Mouse (Mus musculus): Measurements from ENCODE around the gene Adam10.
A peak's percentile ranks its signal among the peaks of the same experiment; 100 is the strongest.

Gene Adam10

DNA sequence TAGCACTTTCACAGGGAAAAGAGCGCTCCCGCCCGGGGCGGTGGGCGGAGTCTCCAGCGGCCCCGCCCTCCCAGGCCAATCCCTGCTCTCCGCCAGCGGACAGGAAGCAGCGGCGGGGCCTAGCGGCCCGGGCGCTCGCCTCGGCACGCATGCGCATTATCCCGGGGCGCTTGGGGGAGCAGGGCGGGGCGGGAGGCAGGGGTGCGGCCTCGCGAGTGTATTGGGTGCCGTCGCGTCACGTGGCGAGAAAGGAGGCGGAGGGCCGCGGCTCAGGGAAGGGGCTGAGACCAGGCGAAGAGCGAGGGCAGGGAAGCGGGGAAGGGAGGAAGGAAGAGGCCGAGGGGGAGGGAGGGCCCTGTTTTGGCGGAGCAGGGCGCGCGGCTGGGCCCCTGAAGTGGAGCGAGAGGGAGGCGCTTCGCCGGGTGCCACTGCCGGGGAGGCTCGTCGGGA lies at the start of gene Adam10:
Adam10 (plus strand) TSS at position 316 of the 450 bp plus-strand sequence.
- DNase-seq (ENCODE audit: low spot score in 2 of 2): peak; percentile 96 to 99

DNA sequence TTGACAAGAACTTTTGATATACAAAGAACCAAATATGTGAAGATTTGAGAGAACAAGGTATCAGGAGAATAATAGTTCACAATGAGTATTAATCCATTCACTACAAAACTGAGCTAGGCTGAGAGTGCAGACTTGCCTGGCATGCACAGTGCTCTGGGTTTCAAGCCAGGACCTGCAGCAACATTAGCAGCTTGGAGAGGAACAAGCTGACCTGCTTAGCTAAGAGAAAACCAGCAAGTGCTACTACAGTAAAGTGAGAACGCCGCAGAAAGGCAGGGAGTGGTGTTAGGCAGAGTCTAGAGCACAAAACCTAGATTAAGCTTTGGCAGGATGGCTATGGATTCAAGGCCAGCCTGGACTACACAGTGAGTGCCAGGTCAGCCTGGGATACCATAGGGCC lies 49.1 kb upstream of the Adam10 start:
- peak; percentile 16 to 41 for DNase-seq (ENCODE audit: low spot score in 2 of 2)

DNA sequence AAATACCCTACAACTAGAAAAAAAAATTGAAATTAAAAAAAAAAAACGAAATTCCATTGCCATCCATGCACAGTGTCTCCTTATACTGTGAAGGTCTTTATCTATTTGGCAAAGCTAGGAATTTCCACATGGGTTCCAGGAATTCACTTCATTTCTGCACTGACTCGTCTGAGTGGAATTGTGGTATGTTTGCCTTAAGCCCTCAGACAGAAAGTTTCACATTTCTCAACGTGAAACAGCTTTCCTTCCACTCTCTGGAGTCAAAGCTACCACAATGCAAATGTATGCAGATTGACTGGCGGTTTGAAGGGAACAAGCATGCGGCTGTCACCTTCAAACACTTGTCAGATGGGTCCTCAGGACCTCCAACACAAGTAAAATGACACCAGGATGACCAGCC lies 47.1 kb upstream of the Adam10 start:
- no peak for DNase-seq (ENCODE audit: low spot score in 2 of 2)

DNA sequence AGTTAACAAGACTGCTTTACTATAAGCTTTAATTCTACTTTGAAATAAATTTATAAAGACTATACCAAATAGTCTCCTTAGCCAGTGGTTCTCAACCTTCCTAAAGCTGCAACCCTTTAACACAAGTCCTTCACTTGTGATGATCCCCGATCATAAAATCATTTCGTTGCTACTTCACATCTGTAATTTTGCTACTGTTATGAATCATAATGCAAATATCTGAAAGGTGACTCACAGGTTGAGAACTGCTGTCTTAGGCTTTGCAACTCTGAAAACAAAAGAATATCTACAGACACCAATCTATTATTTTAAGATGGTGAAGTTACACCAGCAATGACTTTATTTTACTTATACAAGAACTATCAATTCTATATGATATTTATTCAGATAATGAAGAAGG lies 42.0 kb upstream of the Adam10 start:
- no peak for DNase-seq (ENCODE audit: low spot score in 2 of 2)

DNA sequence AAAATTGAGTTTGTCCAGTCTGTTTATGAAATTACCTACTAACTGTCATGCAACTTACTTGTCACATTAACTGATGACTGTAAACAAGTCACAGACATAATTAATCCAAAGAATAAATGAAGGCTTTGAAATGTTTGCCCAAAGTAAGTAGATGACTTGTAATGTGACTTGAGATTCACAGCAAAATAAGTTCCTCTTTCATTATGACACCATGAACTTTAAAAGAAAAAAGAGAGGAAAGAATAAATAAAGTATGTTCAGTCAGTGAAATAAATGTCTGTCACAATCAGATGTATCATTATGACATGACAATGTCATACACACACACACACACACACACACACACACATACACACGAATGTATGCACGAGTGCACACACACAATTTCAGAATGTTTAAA lies 28.5 kb upstream of the Adam10 start:
- DNase-seq (ENCODE audit: low spot score in 2 of 2): no peak

DNA sequence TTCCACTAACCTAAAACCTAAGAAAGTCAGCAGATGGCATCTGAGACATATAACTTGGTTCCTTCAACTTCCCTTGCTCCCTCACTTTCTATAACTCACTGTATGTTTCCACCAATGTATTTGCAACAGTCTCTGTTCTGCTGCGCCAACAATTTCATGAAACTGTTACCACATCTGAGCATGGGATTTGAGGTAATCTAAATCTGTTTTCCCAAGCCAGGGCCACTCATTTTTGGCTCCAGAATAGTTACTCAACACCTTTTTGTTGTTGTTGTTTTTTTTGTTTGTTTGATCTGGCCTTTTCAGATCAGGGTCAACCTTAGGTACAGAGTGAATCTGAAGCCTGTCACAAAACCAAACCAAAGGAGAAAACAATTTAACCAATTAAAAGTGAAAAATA lies 27.8 kb upstream of the Adam10 start:
- DNase-seq (ENCODE audit: low spot score in 2 of 2): no peak

DNA sequence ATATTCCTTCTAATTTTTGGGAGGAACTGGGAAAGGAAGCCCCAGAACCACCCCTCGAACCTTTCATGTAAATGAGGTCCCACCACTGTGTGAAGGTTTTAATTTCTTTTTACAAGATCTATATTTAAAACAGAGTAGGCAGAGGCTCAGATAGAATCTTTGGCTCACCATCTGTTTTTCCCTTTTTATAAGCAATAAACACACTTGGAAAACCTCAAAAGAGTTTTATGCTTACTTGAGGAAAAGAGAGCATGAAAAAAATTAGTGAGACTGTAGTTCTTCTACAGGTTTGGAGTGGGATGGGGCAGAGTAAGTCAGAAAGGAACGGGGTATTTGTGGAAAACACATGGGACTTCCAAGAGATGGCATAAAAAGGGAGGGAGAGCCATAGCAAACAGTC lies 26.6 kb upstream of the Adam10 start:
- no peak for DNase-seq (ENCODE audit: low spot score in 2 of 2)

DNA sequence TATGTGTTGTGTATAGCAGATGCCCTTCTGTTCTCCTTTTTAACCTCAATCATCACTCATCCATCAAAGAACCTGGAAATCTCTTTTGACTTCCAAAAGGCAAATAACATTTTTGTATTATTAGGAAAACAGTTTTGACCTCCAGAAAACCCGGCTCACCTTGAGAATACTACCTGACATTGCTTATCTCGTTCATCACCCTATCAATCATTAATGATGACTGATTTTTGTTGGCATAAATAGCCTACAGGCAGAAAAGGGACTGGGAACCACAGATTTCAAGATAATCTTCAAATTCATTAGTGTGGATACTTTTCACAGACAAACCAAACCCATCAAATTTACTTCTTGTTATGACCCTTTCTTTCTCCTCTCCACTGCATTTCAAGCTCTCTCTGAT lies 24.9 kb upstream of the Adam10 start:
- no peak for DNase-seq (ENCODE audit: low spot score in 2 of 2)

DNA sequence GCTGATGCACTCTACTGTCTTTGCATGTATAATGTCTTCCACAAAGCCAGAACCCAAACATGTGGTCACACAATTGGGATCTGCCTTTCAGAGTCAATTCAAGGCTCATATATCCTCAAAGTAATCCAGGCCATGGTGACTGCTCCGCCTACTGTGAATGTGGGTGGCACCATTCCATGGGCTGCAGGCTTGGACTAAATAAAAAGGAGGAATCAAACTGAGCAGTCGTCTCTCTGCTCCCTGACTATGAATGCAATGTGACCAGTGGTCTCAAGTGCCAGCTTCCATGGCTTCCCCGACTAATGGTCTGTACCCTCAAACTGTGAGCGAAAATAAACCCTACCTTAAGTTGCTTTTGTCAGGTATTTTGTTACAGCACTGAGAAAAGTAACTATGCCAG lies 24.3 kb upstream of the Adam10 start:
- no peak for DNase-seq (ENCODE audit: low spot score in 2 of 2)

DNA sequence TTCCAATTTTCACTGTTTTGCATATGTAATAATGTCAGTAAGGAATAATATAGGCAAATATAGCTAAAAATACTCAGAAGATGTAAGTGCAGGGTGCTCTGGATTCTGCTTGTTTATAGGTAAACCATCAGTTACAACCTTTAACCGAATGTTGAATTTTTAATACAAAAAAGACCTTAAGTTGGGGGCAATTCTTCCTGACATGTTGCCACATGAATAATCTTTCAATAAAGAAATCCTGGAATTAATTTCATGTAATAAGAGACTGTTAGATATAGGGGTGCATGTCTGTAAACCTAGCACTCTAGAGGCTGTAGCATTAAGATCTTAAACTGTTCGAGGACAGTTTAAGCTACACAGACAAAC lies 23.1 kb upstream of the Adam10 start:
- DNase-seq (ENCODE audit: low spot score in 2 of 2): no peak

DNA sequence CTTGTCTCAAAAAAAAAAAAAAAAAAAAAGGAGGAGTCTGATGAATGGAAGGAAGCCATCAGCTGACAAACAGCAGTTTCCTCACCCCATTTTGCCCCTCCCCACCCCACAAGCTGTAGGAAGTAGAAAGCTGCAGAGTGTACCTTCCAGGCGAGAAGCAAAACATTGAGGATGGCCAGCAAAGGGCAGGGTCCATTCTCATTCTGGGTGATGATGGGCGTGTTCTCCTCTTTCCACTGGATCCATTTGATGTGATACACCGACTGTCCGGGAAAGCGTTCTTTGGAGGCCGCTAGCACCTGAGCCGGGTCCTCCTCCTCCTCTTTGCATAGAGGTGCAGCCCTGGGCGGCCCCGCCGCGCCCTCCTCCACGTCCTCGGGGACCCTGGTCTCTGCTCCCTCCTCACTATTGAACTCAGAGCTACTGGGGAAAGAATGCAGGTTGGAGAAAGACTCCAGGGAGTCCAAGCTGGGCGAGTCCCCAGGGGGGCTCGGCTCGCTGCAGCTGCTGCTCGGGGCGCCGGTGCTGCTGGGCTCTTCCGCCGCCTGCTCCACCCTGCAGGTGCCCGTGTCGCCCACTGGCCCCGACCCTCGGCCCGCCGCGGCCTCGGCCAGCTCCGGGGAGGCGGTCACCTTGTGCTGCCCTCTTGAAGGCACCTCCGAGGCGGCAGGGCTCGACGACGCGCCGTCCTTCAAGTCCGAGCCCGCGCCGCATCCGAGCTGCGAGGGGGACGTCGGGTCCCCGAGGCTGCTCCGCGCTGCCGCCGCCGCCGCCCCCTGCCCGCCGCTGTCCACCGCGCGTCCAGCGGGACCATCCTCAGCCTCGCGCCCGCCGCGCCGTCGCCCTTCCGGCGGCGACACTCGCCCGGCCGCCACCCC lies 22.4 kb upstream of the Adam10 start, which contains the start of gene Gm10642:
Gm10642 (plus strand) TSS at position 122 of the 878 bp plus-strand sequence.
- peak; percentile 38 to 54 for DNase-seq (ENCODE audit: low spot score in 2 of 2)

DNA sequence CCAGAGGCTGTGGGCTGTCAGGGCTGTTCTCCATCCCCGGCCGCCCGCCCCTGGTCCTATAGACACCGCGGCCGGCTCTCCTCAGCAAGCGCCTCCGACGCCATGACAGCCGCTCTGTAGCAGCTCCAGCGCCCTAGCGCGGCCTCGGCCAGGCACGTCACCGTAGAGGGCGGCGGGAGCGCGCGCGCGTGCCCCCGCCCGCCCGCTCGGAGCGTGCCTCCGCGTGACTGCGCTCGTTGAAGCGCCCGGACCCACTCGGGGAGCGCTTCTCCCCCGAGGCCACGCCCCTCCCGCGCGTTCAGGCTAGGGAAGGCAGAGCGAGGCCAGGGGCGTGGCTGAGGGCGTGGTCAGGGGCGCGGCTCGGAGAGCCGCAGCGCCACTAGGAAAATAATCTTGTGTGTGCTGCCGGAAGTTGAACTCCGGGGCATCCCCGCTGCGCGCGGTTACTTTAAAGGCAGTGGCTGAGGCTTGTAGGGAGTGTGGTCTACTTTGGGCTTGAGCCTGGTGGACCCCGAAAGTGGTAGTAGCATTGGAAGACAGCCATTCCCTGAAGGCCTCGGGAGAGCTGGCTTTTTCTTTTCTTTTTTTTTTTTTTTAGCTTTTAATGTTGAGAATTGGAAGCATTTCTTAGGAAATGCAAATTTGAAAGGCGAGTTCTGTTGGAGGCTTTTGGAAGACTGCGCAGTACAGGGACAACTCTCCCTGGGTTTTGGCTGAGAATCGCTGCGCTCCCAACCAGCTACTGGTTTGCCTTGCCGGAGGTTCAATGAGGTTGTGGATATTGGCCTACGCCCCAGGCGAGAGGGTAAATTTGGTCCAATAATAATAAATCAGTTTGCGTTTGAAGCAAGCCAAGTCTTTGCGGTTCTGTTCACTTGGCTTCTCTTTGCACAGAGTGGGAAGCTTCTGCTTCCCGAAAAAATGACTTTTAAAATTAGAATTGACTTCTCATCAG lies 21.5 kb upstream of the Adam10 start, which contains the start of gene Mindy2:
Mindy2 (minus strand) TSS at position 162 of the 955 bp plus-strand sequence.
- peak; percentile 94 to 98 for DNase-seq (ENCODE audit: low spot score in 2 of 2)

DNA sequence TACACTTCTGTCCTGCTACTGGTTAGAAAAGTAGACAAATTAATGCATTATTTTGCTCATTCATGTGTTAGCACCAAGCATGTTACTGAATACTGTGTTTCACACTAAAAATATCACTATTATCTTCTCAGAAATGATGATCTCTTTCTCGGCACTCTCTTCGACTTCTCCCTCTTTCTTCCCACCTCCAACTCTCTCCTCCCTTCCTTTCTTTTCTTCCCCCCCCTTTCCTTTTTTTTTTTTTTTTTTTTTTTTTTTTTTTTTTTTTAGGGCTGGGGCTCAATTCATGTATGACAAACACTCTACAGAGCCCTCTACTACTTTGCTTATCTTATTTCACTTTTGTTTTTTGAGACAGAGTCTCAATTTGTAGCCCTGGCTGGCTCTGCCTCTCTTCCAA lies 20.5 kb upstream of the Adam10 start:
- no peak for DNase-seq (ENCODE audit: low spot score in 2 of 2)

DNA sequence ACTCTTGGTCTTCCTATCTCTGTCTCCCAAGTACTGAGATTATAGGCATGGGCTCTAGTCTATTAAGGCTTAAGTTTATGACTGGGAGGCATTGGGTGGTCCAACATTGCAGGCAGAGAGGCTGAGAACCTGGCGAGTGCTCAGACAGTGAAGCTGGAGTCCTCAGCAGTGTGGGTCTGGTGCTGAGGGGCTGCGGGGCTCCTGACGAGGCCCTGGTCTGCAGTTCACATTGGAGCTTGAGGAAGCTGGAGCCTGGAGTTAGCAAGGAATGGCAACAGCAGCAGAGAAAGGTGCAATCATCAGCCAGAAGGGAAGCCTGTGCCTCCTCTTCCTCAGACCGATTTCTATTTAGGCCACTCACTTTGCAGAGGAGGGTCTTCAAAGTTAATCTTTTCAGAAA lies 13.9 kb upstream of the Adam10 start:
- no peak for DNase-seq (ENCODE audit: low spot score in 2 of 2)

DNA sequence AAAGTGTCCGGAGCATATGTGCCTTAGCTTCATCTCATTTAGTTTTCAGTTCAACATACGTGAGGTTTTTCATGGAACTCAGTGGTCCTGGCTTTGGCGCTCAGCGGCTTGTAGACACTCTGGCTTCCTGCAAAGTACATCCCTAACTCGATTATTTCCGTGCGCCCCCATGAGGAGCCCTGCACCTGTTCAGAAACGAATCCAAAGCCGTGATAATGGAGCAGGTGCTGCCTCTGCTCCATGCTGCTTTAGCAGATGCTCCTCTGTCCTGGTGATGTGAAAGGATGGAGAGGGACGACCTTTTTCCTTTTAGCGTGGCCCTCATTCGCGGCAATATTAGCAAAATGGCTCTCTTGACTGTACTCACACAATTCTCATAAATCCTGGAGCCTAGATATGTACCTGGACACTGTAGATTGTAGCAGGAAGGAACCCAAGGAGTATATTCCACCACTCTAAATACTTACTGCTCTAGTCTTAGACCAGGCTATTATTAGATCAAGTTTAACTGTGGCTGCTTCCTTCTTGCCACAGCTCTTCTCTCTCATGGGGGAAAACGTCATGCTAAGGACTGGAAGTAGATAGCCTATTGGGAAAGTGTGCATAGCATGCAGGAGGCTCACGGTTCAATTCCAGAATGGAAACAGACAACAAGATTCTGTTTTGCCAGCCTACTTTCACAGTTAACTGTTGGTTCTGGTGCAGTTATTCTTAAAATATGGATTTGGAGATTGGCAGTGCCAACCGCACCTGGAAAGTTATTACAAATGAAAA lies 13.2 kb upstream of the Adam10 start:
- no peak for DNase-seq (ENCODE audit: low spot score in 2 of 2)

DNA sequence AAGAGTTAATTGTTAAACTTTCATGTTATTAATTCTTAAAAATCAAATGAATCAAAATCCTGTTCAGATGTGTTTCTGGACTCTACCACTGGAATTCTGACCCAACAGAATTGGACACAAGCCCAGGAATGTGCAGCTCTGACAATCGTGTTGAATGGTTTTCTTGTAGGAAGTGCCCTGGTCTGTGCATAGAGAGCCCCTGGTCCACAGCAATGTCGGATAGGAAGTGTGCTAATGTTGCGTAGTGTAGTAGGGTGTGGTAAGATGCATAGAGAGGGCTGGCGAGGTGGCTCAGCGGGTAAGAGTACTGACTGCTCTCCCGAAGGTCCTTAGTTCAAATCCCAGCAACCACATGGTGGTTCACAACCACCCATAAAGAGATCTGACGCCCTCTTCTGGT lies 12.0 kb upstream of the Adam10 start:
- no peak for DNase-seq (ENCODE audit: low spot score in 2 of 2)

DNA sequence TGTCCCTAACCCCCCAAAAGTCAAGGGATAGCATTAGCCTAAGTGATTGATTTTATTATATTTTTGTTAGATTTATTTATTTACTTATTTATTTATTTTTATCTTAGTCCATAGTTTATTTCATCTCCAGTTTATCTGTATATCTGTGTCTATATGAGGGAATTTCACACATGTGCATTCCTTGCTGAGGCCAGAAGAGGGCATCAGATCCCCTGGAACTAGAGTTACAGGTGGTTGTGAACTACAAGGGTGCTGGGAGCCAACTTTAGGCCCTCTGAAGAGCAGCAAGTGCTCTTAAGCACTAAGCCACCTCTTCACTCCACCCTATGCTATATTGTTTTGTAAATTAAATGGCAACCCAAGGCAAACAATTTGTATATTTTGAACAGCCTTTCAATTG lies 10.7 kb upstream of the Adam10 start:
- no peak for DNase-seq (ENCODE audit: low spot score in 2 of 2)

DNA sequence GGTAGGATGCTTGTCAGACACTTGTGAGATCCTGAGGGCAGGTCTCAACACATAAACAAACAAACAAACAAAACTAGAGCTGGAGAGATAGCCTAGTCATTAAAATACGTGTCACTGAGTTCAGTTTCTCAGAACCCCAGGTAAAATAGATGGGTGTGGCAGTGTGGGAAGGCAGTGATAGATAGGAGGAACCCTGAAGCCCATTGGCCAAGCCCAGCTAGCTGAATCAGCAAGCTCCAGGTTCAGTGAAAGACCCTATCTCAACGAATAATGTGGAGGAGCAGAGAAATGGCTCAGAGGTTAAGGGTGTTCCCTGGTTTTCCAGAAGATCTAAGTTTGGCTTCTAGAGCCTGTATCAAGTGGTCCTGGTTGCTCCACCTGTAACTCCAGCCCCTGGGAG lies 9.6 kb upstream of the Adam10 start:
- no peak for DNase-seq (ENCODE audit: low spot score in 2 of 2)

DNA sequence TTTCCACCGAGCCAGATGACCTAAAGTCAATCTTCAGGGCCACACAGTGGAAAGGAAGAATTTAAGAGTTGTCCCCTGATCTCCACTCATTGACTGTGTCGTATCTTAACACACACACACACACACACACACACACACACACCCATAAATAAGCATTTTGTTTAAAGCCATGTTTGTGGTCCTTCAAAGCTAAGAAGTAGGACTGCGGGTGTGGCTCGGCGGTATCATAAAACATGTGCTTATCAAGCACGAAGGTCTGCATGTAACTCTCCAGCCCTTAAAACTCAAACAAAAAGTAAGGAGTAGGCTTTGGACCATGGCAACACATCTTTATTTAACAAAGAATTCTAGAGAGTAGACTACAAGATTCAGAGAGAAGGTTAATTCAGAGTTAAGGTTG lies 8.4 kb upstream of the Adam10 start:
- DNase-seq (ENCODE audit: low spot score in 2 of 2): no peak

DNA sequence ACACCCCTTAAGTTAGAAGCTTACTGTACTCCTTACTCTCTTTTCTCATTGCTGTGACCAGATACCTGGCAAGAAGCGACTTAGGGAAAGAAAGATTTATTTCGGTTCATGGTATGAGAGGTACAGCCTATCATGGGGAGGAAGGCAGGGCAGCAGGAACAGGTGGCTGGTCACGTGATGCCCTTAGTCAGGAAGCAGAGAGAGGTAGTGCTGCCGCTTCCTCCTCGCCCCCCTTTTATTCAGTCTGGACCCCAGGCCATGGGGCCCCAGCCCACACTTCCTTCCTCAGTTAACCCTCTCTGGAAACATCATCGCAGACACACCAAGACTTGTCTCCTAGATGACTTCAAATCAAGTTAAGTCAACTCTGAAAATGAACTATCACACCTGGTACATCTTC lies 7.5 kb upstream of the Adam10 start:
- no peak for DNase-seq (ENCODE audit: low spot score in 2 of 2)

DNA sequence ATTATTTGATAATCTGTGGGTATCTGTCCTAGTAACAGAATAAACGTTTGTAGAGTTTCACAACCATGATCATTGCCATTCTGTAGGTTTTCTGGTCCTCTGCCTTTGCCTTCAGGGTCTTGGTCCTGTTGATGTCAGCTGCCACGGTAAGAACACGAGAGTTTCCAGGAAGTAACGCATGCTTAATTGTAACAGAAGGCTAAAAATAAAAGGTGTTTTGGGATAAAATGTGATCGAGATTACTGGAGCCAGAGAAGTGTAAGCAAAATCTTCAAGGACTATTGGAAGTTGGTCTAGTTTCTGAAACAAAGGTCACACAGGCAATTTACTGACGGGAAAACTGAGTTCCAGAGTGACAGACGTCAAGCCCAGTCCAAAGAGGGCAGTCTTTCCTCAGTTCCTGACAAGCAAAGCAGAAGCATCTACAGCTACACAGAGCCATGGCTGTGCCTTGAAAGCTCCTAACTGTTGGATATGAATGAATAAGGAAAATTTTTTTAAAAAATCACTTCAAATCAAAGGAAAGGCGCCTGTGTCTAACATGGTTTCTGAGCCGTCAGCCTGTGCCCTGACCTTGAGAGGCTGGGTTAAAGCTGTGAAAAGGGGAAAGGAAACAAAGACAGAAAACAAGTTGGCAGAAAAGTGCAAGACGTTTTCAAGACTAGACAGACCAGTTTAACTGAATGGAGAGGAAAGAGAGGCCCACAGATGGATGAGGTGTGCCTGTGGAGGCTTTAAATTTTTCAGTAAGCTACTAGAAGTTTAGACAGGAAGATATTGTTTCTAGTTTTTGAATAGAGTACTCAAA lies 6.8 kb upstream of the Adam10 start:
- peak in 1 of 2 experiments; percentile 17 for DNase-seq (ENCODE audit: low spot score in 2 of 2)

Data from urinary bladder, postnatal 36 days (tissue).